Mouse (Mus musculus) forebrain, embryonic 14.5 days (tissue): Measurements from ENCODE around the gene Pnkd. TPM values are rescaled to one million over a fixed set of nuclear protein-coding genes. Genes with fewer than 3 reads are reported as not detected.
"Not testable (repeated sequence)": the region's sequence is repeated elsewhere in the genome, so short reads cannot be mapped to it uniquely, and the experiment has no call there.

ENCODE experiments used
- ATAC-seq: fragments of 200-750 bp; cut with Nextera tagmentation; 2 replicates; pipeline ENCODE4 v1.8.0; 2017; ENCODE audit warnings: mild to moderate bottlenecking, moderate library complexity
- DNase-seq: peaks from one replicate; pipeline ENCODE4 v3.0.0-alpha.2; 2015; ENCODE audit warnings: low spot score
- H3K27ac ChIP-seq: fragments of 300-500 bp; sonication (generic); 2 replicates; pipeline ENCODE4 v1.5.1; 2014; ENCODE audit warnings: low read depth, mild to moderate bottlenecking, control low read depth, low read length, moderate library complexity
- H3K27me3 ChIP-seq: fragments of 300-500 bp; sonication (generic); replicated peaks from 2 replicates; pipeline ENCODE4 v1.6.1; 2014; ENCODE audit warnings: low read length, control low read depth, mixed read lengths; ENCODE audit not compliant: control insufficient read depth, insufficient read depth
- H3K36me3 ChIP-seq: fragments of 300-500 bp; sonication (generic); 2 replicates; pipeline ENCODE4 v1.6.1; 2014; ENCODE audit warnings: low read length, control low read depth; ENCODE audit not compliant: control insufficient read depth, insufficient read depth
- H3K4me1 ChIP-seq: fragments of 300-500 bp; sonication (generic); 2 replicates; pipeline ENCODE4 v1.6.1; 2014; ENCODE audit warnings: antibody characterized with exemption, low read length, control low read depth; ENCODE audit not compliant: control insufficient read depth, insufficient read depth
- H3K4me2 ChIP-seq: fragments of 300-500 bp; sonication (generic); 2 replicates; pipeline ENCODE4 v1.6.1; 2014; ENCODE audit warnings: mild to moderate bottlenecking, control low read depth, low read length
- H3K4me3 ChIP-seq: fragments of 300-500 bp; sonication (generic); 2 replicates; pipeline ENCODE4 v1.5.1; 2014; ENCODE audit warnings: low read depth, low read length, control low read depth
- H3K9ac ChIP-seq: fragments of 300-500 bp; sonication (generic); 2 replicates; pipeline ENCODE4 v1.6.1; 2014; ENCODE audit warnings: mild to moderate bottlenecking, low read length, control low read depth, moderate library complexity
- H3K9me3 ChIP-seq: fragments of 300-500 bp; sonication (generic); replicated peaks from 2 replicates; pipeline ENCODE4 v1.6.1; 2016; ENCODE audit warnings: low read length, control low read depth, mixed read lengths; ENCODE audit not compliant: control insufficient read depth
- WGBS: fragments of 180-500 bp; shearing (Covaris S2); extraction: QIAGEN DNeasy Blood & Tissue Kit; methylation state at CpG from one replicate; pipeline ENCODE4 v1.1.7; 2014; 5-methylcytosine and 5-hydroxymethylcytosine counted together
- polyA plus RNA-seq: library from polyadenylated mRNA; unstranded; fragments of >200 nt; fragmentation: Nextera tagmentation; extraction: Ambion mirVana; gene quantifications from 2 replicates; pipeline ENCODE4 v1.2.1, GENCODE M21; 2014

The Pnkd gene
- polyA plus RNA-seq, 1 experiment from 2014 or later: 114 TPM

GRCm38 (mm10) chr1:74393697-74394096 is 109.0 kb downstream of the Pnkd start:
- Histone ChIP-seq H3K4me3 (no peak overlapping the region), H3K9me3 (no peaks in the 10 kb centered on the region), H3K9ac (no peak overlapping the region), H3K27ac (no peak overlapping the region), H3K27me3 (0 out of 2 replicates have a peak, but pooled peaks cover 6% of the 10 kb centered on the region), H3K4me2 (no peak overlapping the region), H3K4me1 (peaks cover 4% of the 10 kb centered on the region; the same call in 1 of the 2 replicates), H3K36me3 (peaks cover 15% of the 10 kb centered on the region)
- DNase-seq: no peak
- 86% methylated on average over 9 of the region's 9 CpGs for WGBS
- no peak for ATAC-seq

GRCm38 (mm10) chr1:74394311-74394710 is 109.6 kb downstream of the Pnkd start:
- WGBS: 93% methylated on average over 9 of the region's 9 CpGs
- Histone ChIP-seq H3K36me3 (peaks cover 15% of the 10 kb centered on the region), H3K27ac (no peak overlapping the region), H3K4me1 (peaks cover 4% of the 10 kb centered on the region; the same call in 1 of the 2 replicates), H3K9me3 (no peaks in the 10 kb centered on the region), H3K4me3 (no peak overlapping the region), H3K27me3 (0 out of 2 replicates have a peak, but pooled peaks cover 6% of the 10 kb centered on the region), H3K4me2 (no peak overlapping the region), H3K9ac (no peak overlapping the region)
- no peak for ATAC-seq
- DNase-seq: no peak

- Histone ChIP-seq H3K9ac (no peak overlapping the region), H3K27ac (no peak overlapping the region), H3K4me3 (no peak overlapping the region), H3K36me3 (peaks cover 15% of the 10 kb centered on the region), H3K9me3 (no peaks in the 10 kb centered on the region), H3K27me3 (0 out of 2 replicates have a peak, but pooled peaks cover 6% of the 10 kb centered on the region), H3K4me2 (no peak overlapping the region), H3K4me1 (peaks cover 4% of the 10 kb centered on the region; the same call in 1 of the 2 replicates)
- ATAC-seq (no peak), DNase-seq (no peak)
- WGBS: 90% methylated on average over 15 of the region's 15 CpGs
These were observed 110.1 kb downstream of the Pnkd start for GRCm38 (mm10) chr1:74394858-74395257.

GRCm38 (mm10) chr1:74395290-74395689 is 110.6 kb downstream of the Pnkd start:
- ATAC-seq: no peak
- peaks cover 15% of the 10 kb centered on the region for H3K36me3 ChIP-seq
- H3K27ac ChIP-seq: no peak overlapping the region
- 0 out of 2 replicates have a peak, but pooled peaks cover 6% of the 10 kb centered on the region for H3K27me3 ChIP-seq
- 89% methylated on average over 12 of the region's 13 CpGs for WGBS
- peaks cover 2% of the 10 kb centered on the region; the same call in 1 of the 2 replicates for H3K4me1 ChIP-seq
- H3K9me3 ChIP-seq: no peaks in the 10 kb centered on the region
- DNase-seq: no peak
- no peak overlapping the region for H3K4me3 ChIP-seq
- H3K4me2 ChIP-seq: no peak overlapping the region
- H3K9ac ChIP-seq: no peak overlapping the region

GRCm38 (mm10) chr1:74396456-74397222 is 111.9 kb downstream of the Pnkd start:
- H3K4me2 ChIP-seq: peak overlapping the region; percentile 71
- not testable (repeated sequence) for H3K27ac ChIP-seq, ATAC-seq, DNase-seq, H3K9me3 ChIP-seq, H3K4me1 ChIP-seq, H3K27me3 ChIP-seq
- 10% methylated on average over 11 of the region's 12 CpGs for WGBS
- peak overlapping the region; percentile 63; the same call in 1 of the 2 replicates for H3K9ac ChIP-seq
- H3K4me3 ChIP-seq: peak overlapping the region; percentile 40
- peaks cover 15% of the 10 kb centered on the region for H3K36me3 ChIP-seq

- H3K4me2 ChIP-seq: peak overlapping the region; percentile 71
- ATAC-seq: peak; percentile 91
- no peaks in the 10 kb centered on the region; the same call in 1 of the 2 replicates for H3K4me1 ChIP-seq
- DNase-seq: peak; percentile 92
- H3K27ac ChIP-seq: no peak overlapping the region; the same call in 1 of the 2 replicates
- under 1% methylated on average over 41 of the region's 41 CpGs for WGBS
- peaks cover 15% of the 10 kb centered on the region for H3K36me3 ChIP-seq
- H3K27me3 ChIP-seq: no peaks in the 10 kb centered on the region
- H3K9ac ChIP-seq: peak overlapping the region; percentile 63
- H3K9me3 ChIP-seq: no peaks in the 10 kb centered on the region
- H3K4me3 ChIP-seq: peak overlapping the region; percentile 40
These were observed 112.7 kb downstream of the Pnkd start for GRCm38 (mm10) chr1:74397268-74397918.

GRCm38 (mm10) chr1:74397919-74398451 is 113.3 kb downstream of the Pnkd start:
- peak; percentile 36; the same call in 1 of the 2 replicates for ATAC-seq
- Histone ChIP-seq H3K4me2 (peak overlapping the region; percentile 71), H3K9me3 (no peaks in the 10 kb centered on the region), H3K4me3 (peak overlapping the region; percentile 40), H3K36me3 (peaks cover 15% of the 10 kb centered on the region), H3K4me1 (no peaks in the 10 kb centered on the region; the same call in 1 of the 2 replicates), H3K9ac (peak overlapping the region; percentile 63), H3K27me3 (no peaks in the 10 kb centered on the region), H3K27ac (no peak overlapping the region; the same call in 1 of the 2 replicates)
- peak; percentile 73 for DNase-seq
- WGBS: 2% methylated on average over 11 of the region's 11 CpGs

- Histone ChIP-seq H3K9ac (no peak overlapping the region), H3K36me3 (no peaks in the 10 kb centered on the region), H3K27ac (no peak overlapping the region), H3K4me3 (no peak overlapping the region), H3K27me3 (no peaks in the 10 kb centered on the region), H3K4me1 (no peaks in the 10 kb centered on the region), H3K9me3 (no peaks in the 10 kb centered on the region), H3K4me2 (no peak overlapping the region)
- ATAC-seq (no peak), DNase-seq (no peak)
- 81% methylated on average over 3 of the region's 3 CpGs for WGBS
These were observed 115.8 kb downstream of the Pnkd start for GRCm38 (mm10) chr1:74400531-74400930.
